In genomic region chr11:98829875-98830274, GRCm38 (mm10) we compare ENCODE assay signal across 8 mouse cellular contexts.
"Had no signal": no experiment of that assay in that cellular context is flagged by ENCODE, and none has a peak within 500 bp of the region (broad histone marks: within the 10 kb centered on the region; RNA-seq: fewer than 3 reads in every experiment).

No protein-coding gene starts in this region.

- H3K27me3 ChIP-seq: limb, embryonic 13.5 days; neural tube, embryonic 15.5 days had no signal

- H3K4me3 ChIP-seq: limb, embryonic 13.5 days; myocyte; neural tube, embryonic 15.5 days had no signal

- H3K9ac ChIP-seq: limb, embryonic 13.5 days; liver, embryonic 14.5 days; neural tube, embryonic 15.5 days had no signal

- H3K27ac ChIP-seq: limb, embryonic 13.5 days; liver, embryonic 14.5 days; neural tube, embryonic 15.5 days had no signal

- H3K4me2 ChIP-seq: limb, embryonic 13.5 days; neural tube, embryonic 15.5 days had no signal

- H3K4me1 ChIP-seq: limb, embryonic 13.5 days; neural tube, embryonic 15.5 days had no signal

- DNase-seq: layer of hippocampus, postnatal 36 days; left cerebral cortex, postnatal 4 days; right cerebral cortex, adult 18-20 months; right cerebral cortex, postnatal 25 days had no signal

- H3K9me3 ChIP-seq: limb, embryonic 13.5 days; neural tube, embryonic 15.5 days had no signal
